Mouse (Mus musculus) limb, embryonic 12.5 days (tissue): ENCODE results near the gene Serpinh1. TPM values are rescaled to one million over a fixed set of nuclear protein-coding genes. Genes with fewer than 3 reads are reported as not detected.

Experiments
- ATAC-seq: fragments of 200-750 bp; cut with Nextera tagmentation; 2 replicates; pipeline ENCODE4 v1.8.0; 2017; ENCODE audit warnings: low read depth, moderate TSS enrichment; ENCODE audit not compliant: insufficient number of reproducible peaks, insufficient read depth, low FRiP score, low TSS enrichment
- H3K27ac ChIP-seq: fragments of 300-500 bp; sonication (generic); 2 replicates; pipeline ENCODE4 v1.5.1; 2016; ENCODE audit warnings: mild to moderate bottlenecking, moderate library complexity
- H3K27me3 ChIP-seq: fragments of 300-500 bp; sonication (generic); 2 replicates; pipeline ENCODE4 v1.6.1; 2016; ENCODE audit warnings: mild to moderate bottlenecking, moderate library complexity
- H3K36me3 ChIP-seq: fragments of 300-500 bp; sonication (generic); 2 replicates; pipeline ENCODE4 v1.6.1; 2016; ENCODE audit warnings: mild to moderate bottlenecking, moderate library complexity
- H3K4me1 ChIP-seq: fragments of 300-500 bp; sonication (generic); replicated peaks from 2 replicates; pipeline ENCODE4 v1.6.1; 2016
- H3K4me2 ChIP-seq: fragments of 300-500 bp; sonication (generic); 2 replicates; pipeline ENCODE4 v1.6.1; 2016; ENCODE audit warnings: mild to moderate bottlenecking, moderate library complexity
- H3K4me3 ChIP-seq: fragments of 300-500 bp; sonication (generic); replicated peaks from 2 replicates; pipeline ENCODE4 v1.5.1; 2016; ENCODE audit warnings: mild to moderate bottlenecking
- H3K9ac ChIP-seq: fragments of 300-500 bp; sonication (generic); replicated peaks from 2 replicates; pipeline ENCODE4 v1.6.1; 2016; ENCODE audit warnings: mild to moderate bottlenecking, moderate library complexity
- H3K9me3 ChIP-seq: fragments of 300-500 bp; sonication (generic); 2 replicates; pipeline ENCODE4 v1.6.1; 2016; ENCODE audit warnings: mild to moderate bottlenecking, moderate library complexity
- WGBS: fragments of 180-500 bp; shearing (Covaris S2); methylation state at CpG from one replicate; pipeline ENCODE4 v1.1.7; 2016; 5-methylcytosine and 5-hydroxymethylcytosine counted together
- polyA plus RNA-seq: library from polyadenylated mRNA; unstranded; fragments of >200 nt; fragmentation: Nextera tagmentation; extraction: Ambion mirVana; gene quantifications from 2 replicates; pipeline ENCODE4 v1.2.1, GENCODE M21; 2016

The Serpinh1 gene
- polyA plus RNA-seq, 1 experiment from 2014 or later = 1,189 TPM

GRCm38 (mm10) chr7:99351104-99351801 lies 1.8 kb downstream of the Serpinh1 start:
- Histone ChIP-seq H3K9me3 (no peaks in the 10 kb centered on the region), H3K4me1 (peaks cover 57% of the 10 kb centered on the region), H3K27me3 (no peaks in the 10 kb centered on the region), H3K36me3 (peaks cover 36% of the 10 kb centered on the region), H3K9ac (peak overlapping the region; percentile 98), H3K4me3 (peak overlapping the region; percentile 83), H3K4me2 (peak overlapping the region; percentile 96), H3K27ac (peak overlapping the region; percentile 99)
- WGBS = 3% methylated on average over 12 of the region's 12 CpGs
- ATAC-seq = no peak

DNA sequence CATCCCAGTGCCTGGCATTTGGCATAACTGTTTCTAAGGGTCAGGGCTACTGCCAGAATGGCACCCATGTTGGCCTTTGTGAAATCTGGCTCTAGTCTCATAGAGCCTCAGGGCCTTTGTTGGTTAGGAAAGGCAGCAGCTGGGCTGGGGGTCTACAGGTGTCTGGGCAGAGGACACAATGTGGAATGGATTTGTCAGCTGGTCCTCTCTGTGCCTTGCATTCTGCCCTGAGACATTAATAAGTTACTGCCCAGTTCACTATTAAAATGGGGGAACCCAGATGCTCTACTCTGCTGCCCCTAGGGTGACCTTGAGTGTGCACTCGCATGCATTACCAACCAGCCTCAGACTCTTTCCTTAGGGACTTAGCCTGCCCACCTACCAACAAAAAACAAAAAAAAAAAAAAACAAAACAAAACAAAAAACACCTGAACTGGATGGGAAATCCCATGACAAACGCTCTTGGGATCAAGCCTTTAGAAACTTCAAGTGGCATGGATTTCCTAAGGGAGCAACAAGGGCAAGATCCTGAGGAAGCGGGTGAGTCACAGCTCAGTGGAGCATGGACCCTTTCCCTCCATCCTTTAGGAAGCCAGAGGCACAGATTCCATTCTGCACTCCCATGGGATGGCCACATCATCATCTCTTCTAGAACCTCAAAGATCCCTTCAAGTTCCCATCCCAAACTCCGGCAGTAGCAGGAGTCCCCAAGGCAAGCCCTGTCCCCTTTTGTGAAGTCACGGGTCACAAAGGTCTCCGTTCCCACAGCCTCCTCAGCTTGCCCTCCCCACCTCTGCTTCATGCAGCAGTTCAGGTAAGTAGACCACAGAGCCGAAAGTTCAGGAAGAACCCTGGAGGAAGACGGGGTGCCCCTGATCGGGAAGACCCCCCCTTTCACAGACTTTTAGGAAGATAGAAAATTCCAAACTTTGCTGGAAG lies 3.0 kb downstream of the Serpinh1 start:
- H3K4me3 ChIP-seq = peak overlapping the region; percentile 83
- no peaks in the 10 kb centered on the region for H3K9me3 ChIP-seq
- peak overlapping the region; percentile 96 for H3K4me2 ChIP-seq
- peaks cover 45% of the 10 kb centered on the region for H3K4me1 ChIP-seq
- peak overlapping the region; percentile 98 for H3K9ac ChIP-seq
- peaks cover 48% of the 10 kb centered on the region for H3K36me3 ChIP-seq
- no peak for ATAC-seq
- peak overlapping the region; percentile 99; the same call in 1 of the 2 replicates for H3K27ac ChIP-seq
- H3K27me3 ChIP-seq = no peaks in the 10 kb centered on the region
- WGBS = 77% methylated on average over 9 of the region's 9 CpGs

DNA sequence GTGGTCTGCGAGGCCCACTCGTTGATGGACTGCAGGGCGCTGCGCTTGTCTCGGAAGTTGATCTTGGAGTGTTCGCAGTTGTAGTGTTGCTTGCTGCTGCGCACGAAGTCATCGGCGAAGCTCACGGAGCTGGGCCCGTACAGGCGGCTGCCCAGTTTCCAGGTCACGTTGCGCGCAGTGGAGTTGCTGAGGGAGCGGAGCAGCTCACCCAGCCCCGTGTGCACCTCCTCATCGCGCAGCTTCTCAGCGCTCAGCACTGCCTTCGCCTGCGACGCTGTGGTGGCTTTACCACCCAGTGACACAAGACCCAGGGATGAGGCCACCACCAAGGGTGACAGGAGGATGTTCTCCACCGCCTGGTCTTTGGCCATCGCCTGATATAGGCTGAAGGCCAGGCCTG lies 4.2 kb downstream of the Serpinh1 start:
- WGBS = 94% methylated on average over 26 of the region's 26 CpGs
- Histone ChIP-seq H3K27ac (no peak overlapping the region), H3K9ac (0 out of 2 replicates have a peak overlapping the region, but pooled peaks have one; percentile 12), H3K36me3 (peaks cover 60% of the 10 kb centered on the region), H3K4me2 (peak overlapping the region; percentile 96), H3K27me3 (no peaks in the 10 kb centered on the region), H3K4me3 (peak overlapping the region; percentile 12; the same call in 1 of the 2 replicates), H3K4me1 (peaks cover 33% of the 10 kb centered on the region), H3K9me3 (no peaks in the 10 kb centered on the region)
- ATAC-seq = no peak

- Histone ChIP-seq H3K36me3 (peaks cover 76% of the 10 kb centered on the region), H3K4me3 (no peak overlapping the region), H3K27me3 (no peaks in the 10 kb centered on the region), H3K27ac (no peak overlapping the region), H3K4me1 (peaks cover 25% of the 10 kb centered on the region), H3K9me3 (no peaks in the 10 kb centered on the region), H3K9ac (no peak overlapping the region), H3K4me2 (no peak overlapping the region)
- ATAC-seq = no peak
- WGBS = 95% methylated on average over 10 of the region's 10 CpGs
Measured at GRCm38 (mm10) chr7:99347268-99347667, 5.8 kb downstream of the Serpinh1 start.

GRCm38 (mm10) chr7:99343577-99343976 lies 9.5 kb downstream of the Serpinh1 start:
- Histone ChIP-seq H3K4me1 (no peaks in the 10 kb centered on the region; the same call in 1 of the 2 replicates), H3K4me2 (no peak overlapping the region), H3K4me3 (no peak overlapping the region), H3K9me3 (no peaks in the 10 kb centered on the region), H3K27ac (no peak overlapping the region), H3K27me3 (no peaks in the 10 kb centered on the region), H3K9ac (no peak overlapping the region), H3K36me3 (peaks cover 80% of the 10 kb centered on the region)
- no peak for ATAC-seq
- 84% methylated on average over 4 of the region's 4 CpGs for WGBS

GRCm38 (mm10) chr7:99340736-99341135 lies 12.3 kb downstream of the Serpinh1 start:
- H3K4me1 ChIP-seq = no peaks in the 10 kb centered on the region
- H3K36me3 ChIP-seq = peaks cover 51% of the 10 kb centered on the region
- no peak overlapping the region for H3K4me2 ChIP-seq
- H3K4me3 ChIP-seq = no peak overlapping the region
- no peak for ATAC-seq
- H3K27me3 ChIP-seq = no peaks in the 10 kb centered on the region
- 82% methylated on average over 8 of the region's 8 CpGs for WGBS
- no peaks in the 10 kb centered on the region for H3K9me3 ChIP-seq
- H3K27ac ChIP-seq = no peak overlapping the region
- no peak overlapping the region for H3K9ac ChIP-seq

- no peak overlapping the region for H3K4me2 ChIP-seq
- H3K27ac ChIP-seq = no peak overlapping the region
- no peak overlapping the region for H3K4me3 ChIP-seq
- H3K36me3 ChIP-seq = no peaks in the 10 kb centered on the region
- H3K9me3 ChIP-seq = no peaks in the 10 kb centered on the region
- ATAC-seq = peak; percentile 80
- H3K27me3 ChIP-seq = no peaks in the 10 kb centered on the region
- H3K4me1 ChIP-seq = peaks cover 9% of the 10 kb centered on the region; the same call in 1 of the 2 replicates
- WGBS = 48% methylated on average over 12 of the region's 12 CpGs
- no peak overlapping the region for H3K9ac ChIP-seq
Measured at GRCm38 (mm10) chr7:99332774-99333480, 20.1 kb downstream of the Serpinh1 start.

GRCm38 (mm10) chr7:99330012-99330411 lies 23.0 kb downstream of the Serpinh1 start:
- ATAC-seq = no peak
- 79% methylated on average over 5 of the region's 5 CpGs for WGBS
- H3K4me1 ChIP-seq = peaks cover 9% of the 10 kb centered on the region; the same call in 1 of the 2 replicates
- no peak overlapping the region for H3K4me3 ChIP-seq
- no peaks in the 10 kb centered on the region for H3K9me3 ChIP-seq
- no peak overlapping the region for H3K9ac ChIP-seq
- no peaks in the 10 kb centered on the region for H3K36me3 ChIP-seq
- no peak overlapping the region for H3K27ac ChIP-seq
- H3K4me2 ChIP-seq = no peak overlapping the region
- H3K27me3 ChIP-seq = peaks cover 11% of the 10 kb centered on the region

DNA sequence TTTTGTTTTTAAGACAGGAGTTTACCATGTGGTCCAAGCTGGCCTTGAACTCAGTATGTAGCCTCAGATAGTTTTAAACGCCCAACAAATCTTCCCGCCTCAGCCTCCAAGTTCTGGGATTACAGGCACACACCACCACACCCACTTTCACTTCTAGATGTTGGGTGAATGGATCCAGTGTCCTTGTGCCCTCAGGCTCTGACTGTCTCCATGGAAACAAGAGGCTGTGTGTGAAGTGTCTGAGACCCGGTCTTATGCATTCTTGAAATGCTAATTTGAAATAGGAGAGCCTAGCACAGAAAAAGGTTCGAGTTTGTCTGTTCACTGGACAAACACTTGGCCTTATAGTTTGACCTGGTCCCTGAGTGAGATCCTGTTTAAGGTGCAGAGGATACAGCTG lies 24.2 kb downstream of the Serpinh1 start:
- 56% methylated on average over 4 of the region's 4 CpGs for WGBS
- ATAC-seq = no peak

DNA sequence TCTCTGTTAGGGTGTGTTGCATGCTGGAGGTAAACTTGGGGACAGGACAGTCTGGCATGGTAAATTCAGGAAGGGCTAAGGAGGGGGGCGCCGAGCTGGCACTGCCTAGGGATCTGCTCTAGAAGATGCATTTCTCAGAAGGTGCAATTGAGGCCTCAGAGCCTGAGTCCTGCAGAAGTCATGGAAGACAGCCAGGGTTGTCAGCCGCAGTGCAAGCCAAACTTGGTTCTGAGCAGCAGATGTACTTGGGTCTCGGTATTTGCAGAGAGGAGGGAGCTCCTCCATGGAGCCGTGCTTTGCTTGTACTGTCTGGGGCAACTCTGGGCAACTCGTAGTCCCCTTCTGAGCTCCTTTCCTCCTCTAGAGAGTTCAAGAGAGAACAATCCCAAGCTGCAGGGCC lies 26.9 kb downstream of the Serpinh1 start:
- no peak overlapping the region for H3K4me2 ChIP-seq
- ATAC-seq = no peak
- H3K27me3 ChIP-seq = peaks cover 28% of the 10 kb centered on the region
- 68% methylated on average over 6 of the region's 6 CpGs for WGBS
- H3K4me3 ChIP-seq = no peak overlapping the region
- no peaks in the 10 kb centered on the region for H3K9me3 ChIP-seq
- H3K9ac ChIP-seq = no peak overlapping the region
- no peaks in the 10 kb centered on the region for H3K36me3 ChIP-seq
- H3K27ac ChIP-seq = no peak overlapping the region
- H3K4me1 ChIP-seq = peaks cover 14% of the 10 kb centered on the region

More for the DNA sequence above, 24.2 kb downstream of the Serpinh1 start:
- Histone ChIP-seq H3K27ac (no peak overlapping the region), H3K4me3 (no peak overlapping the region), H3K4me2 (no peak overlapping the region), H3K27me3 (peaks cover 19% of the 10 kb centered on the region), H3K4me1 (peaks cover 17% of the 10 kb centered on the region), H3K9ac (no peak overlapping the region), H3K9me3 (no peaks in the 10 kb centered on the region), H3K36me3 (no peaks in the 10 kb centered on the region)

DNA sequence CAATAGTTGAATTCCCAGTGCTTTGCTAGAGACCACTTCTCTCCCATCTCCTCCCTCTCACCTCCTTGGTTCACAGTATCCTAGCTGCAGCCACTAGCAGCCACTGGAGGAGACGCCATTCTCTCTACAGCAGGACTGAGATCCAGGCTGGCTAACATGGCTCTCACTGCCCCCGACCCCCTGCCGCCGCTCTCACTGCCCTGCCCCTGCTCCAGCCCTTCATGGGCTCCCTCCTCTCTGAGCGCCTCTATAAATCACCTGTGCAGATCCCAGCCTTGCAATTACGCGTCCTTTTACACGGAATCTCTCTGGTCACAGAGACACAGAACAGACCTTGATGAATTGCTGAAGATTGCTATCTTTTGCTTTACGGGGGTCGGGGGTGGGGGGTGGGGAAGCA lies 28.2 kb downstream of the Serpinh1 start:
- ATAC-seq = no peak
- Histone ChIP-seq H3K4me3 (no peak overlapping the region), H3K9ac (no peak overlapping the region), H3K27me3 (peaks cover 37% of the 10 kb centered on the region), H3K4me1 (peaks cover 25% of the 10 kb centered on the region), H3K9me3 (no peaks in the 10 kb centered on the region), H3K36me3 (no peaks in the 10 kb centered on the region), H3K27ac (no peak overlapping the region), H3K4me2 (no peak overlapping the region)
- WGBS = 7% methylated on average over 10 of the region's 10 CpGs
